Mouse (Mus musculus): ENCODE results near the gene Zfp593.

Zfp593 gene

DNA sequence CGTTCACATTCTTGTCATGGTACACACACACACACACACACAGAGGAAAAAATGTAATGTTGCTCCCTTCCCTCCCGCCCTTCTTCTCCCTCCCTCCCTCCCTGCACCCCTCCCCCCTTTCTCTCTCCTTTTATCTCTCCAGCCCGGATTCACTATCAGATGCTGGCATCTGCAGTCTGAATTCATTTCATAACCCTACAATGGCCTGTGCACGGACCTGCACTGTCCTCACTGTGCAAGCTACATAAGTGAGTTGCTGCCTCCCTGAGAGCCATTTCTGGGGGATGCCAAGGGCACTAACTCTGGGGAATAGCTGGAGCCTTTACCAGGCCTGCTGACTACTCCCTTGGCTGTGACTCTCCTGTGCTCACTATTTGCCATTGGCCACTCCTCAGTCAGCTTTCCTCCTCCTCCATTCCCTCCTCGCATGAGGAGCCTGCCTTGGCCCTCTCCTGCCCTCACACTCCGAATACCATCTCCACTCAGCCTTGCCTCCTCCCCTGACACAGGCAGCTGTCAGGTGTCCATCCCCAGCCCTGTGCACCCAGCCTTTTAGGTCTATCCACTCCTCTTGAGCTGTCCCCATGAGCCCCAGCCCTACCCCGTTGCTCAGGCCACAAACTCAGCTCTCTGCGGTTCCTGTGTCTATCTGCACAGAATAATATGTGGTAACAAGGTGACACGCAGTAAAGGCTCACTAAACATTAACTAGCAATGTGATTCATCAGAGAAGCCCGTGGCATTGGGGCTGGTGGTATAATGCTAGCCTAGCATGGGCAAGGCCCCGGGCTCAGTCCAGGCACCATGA lies 22.4 kb downstream of the Zfp593 start:
- DNase-seq: no peak

DNA sequence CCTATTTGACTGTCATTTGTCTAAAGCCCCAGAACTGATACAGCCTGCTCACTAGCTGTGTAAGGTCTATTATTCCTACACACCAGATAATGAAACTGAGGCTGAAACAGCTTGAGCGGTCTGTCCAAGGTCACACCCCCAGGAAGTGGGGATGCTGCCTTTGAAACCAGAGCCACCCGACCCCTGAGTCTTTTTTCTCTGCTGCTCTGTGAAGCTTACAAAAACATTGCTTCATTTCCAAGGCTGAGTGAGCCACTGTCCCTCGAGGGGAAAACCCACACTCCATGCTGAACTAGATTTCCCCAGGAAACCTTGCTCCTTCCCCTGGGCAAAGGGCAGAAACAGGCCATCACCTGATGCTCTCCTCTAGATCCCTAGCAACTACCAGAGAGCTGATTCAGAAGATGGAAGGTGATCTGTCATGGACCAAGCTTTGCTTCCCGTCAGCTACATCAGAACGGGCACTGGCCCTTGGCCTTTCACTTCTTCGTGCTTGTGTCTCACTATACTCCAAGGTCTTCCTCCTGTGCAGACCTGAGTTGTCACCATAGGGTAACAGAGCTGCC lies 38.8 kb downstream of the Zfp593 start:
- DNase-seq: no peak

- no peak for DNase-seq
Observed at GRCm38 (mm10) chr4:134203340-134203896, 42.0 kb downstream of the Zfp593 start.

DNA sequence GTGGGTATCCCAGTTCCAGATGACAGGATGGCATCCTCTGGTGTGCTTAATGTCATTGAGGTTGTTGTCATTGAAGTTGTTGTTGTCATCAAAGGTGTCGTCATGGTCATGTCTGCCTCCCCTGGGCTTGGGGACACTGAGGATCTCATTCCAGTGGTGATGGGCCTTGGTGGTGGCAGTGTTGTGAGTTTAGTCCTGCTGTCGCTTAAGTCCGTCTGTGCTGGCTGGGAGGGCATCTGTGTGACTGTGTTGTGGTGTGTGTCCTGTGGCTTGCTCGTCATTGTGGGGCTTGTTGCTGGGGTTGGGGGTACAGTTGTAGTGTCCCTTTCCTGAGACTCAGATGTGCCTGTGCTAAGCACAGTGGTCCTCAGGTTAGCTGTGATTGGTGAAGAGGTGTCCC lies 42.5 kb downstream of the Zfp593 start, which contains the start of gene Gm7534:
TSS of gene Gm7534 (minus strand) at position 101 of the 400 bp plus-strand sequence.
- no peak for DNase-seq

DNA sequence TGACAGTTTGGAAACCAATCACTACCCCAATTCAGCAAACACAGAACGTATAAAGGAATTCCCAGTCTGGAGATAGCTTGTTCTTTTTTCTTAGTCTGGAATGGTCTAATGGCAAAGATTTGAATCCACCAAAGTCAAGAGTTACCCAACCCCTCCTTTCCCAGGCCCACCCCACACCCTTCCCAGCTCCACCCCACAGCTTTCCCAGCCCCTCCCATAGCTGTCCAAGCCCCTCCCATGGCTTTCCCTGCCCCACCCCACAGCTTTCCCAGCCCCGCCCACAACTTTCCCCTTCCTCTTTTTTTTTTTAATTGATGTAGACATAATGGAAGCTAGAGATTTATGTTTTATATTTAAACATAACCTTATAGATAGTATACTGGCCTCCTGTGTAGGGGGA lies 46.0 kb downstream of the Zfp593 start:
- no peak for DNase-seq
